In the genomic region with DNA sequence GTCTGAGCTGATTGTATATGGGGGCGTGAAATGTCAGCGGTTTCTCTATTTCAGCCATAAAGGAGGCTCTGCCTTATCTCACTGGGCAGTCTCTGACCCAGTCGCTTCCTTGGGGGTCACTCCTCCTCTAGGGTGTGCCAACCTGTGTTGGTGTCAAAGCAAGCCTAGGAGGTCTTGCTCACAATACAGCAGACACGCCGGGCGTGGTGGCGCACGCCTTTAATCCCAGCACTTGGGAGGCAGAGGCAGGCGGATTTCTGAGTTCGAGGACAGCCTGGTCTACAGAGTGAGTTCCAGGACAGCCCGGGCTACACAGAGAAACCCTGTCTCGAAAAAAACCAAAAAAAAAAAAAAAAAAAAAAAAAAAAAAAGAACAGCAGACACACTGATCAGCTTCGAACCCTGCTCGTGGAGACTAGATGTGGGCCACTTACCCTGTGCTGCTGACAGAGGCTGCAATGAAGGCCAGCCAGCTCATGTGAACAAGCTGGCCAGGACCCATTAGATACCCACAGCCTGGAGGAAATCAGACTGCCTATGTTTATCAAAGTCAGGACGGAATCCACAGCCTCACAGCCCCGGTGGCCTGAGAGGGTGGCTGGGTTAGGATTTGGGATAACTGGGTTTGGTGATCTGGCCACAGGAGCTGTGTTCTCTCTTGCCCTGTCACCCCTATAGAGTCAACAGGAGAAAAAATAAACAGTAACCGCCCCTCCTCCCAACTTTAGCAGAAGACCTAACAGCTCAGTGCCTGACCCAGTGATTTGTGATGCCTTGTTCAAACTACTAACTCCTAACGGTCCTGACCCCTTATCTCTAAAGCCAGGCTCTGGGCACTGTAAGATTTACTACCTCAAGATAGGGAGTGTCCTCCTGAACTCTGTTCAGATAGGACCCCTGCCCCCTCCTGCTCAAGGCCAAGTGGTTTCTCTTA, we compare ENCODE assay signal across 16 mouse cellular contexts. TPM values are rescaled to one million over a fixed set of nuclear protein-coding genes. Genes with fewer than 3 reads are reported as not detected.
DNase-seq lines count a peak whose midpoint lies in the region; ATAC-seq and TF ChIP-seq lines count a peak whose summit lies in the region.
"Had no signal": no experiment of that assay in that cellular context is flagged by ENCODE, and none has a peak within 500 bp of the region (broad histone marks: within the 10 kb centered on the region; RNA-seq: fewer than 3 reads in every experiment).

No protein-coding gene starts in this region.

- 92% methylated on average over 18 of the region's 18 CpGs for WGBS in forebrain, embryonic 11.5 days
- WGBS in forebrain, postnatal 0 days = 89% methylated on average over 18 of the region's 18 CpGs
- WGBS in heart, embryonic 13.5 days = 62% methylated on average over 18 of the region's 18 CpGs
- 65% methylated on average over 18 of the region's 18 CpGs for WGBS in intestine, postnatal 0 days

- H3K36me3 ChIP-seq in forebrain, embryonic 11.5 days (ENCODE audit: control insufficient read depth, insufficient read depth, low read length) = no peaks in the 10 kb centered on the region
- H3K36me3 ChIP-seq in forebrain, postnatal 0 days (ENCODE audit: insufficient read depth) = no peaks in the 10 kb centered on the region
- no peaks in the 10 kb centered on the region for H3K36me3 ChIP-seq in heart, embryonic 13.5 days
- H3K36me3 ChIP-seq in intestine, postnatal 0 days (ENCODE audit: control insufficient read depth, insufficient read depth) = no peaks in the 10 kb centered on the region
- H3K36me3 ChIP-seq: embryonic facial prominence, embryonic 10.5 days; kidney, embryonic 15.5 days had no signal

- ATAC-seq in forebrain, embryonic 11.5 days (replicated peaks; ENCODE audit: low FRiP score) = no peak
- no peak for ATAC-seq in forebrain, postnatal 0 days
- no peak for ATAC-seq in heart, embryonic 13.5 days (ENCODE audit: extremely low read depth, insufficient number of reproducible peaks, low FRiP score, low TSS enrichment)
- ATAC-seq in intestine, postnatal 0 days = peak; percentile 37; the same call in 1 of the 2 replicates
- no peak for ATAC-seq in activated CD4-positive, CD25-positive, alpha-beta regulatory T cell, adult 4 months
- ATAC-seq: hindbrain, embryonic 16.5 days had no signal

- intact Hi-C loops in left cerebral cortex, postnatal 36 days (cut with DNase I) = no loop called here

- H3K4me3 ChIP-seq in forebrain, embryonic 11.5 days (ENCODE audit: low read depth, low read length) = no peak overlapping the region
- H3K4me3 ChIP-seq in forebrain, postnatal 0 days (ENCODE audit: low read depth, low read length) = no peak overlapping the region
- no peak overlapping the region for H3K4me3 ChIP-seq in heart, embryonic 13.5 days
- no peak overlapping the region for H3K4me3 ChIP-seq in intestine, postnatal 0 days (ENCODE audit: low read depth, low read length)
- H3K4me3 ChIP-seq: embryonic facial prominence, embryonic 10.5 days; kidney, embryonic 15.5 days; layer of hippocampus, adult 2 months; megakaryocyte, embryonic 14.5 days had no signal

- H3K9ac ChIP-seq in forebrain, embryonic 11.5 days (ENCODE audit: low read length) = no peak overlapping the region
- no peak overlapping the region for H3K9ac ChIP-seq in forebrain, postnatal 0 days
- peak overlapping the region; percentile 33 for H3K9ac ChIP-seq in heart, embryonic 13.5 days
- no peak overlapping the region for H3K9ac ChIP-seq in intestine, postnatal 0 days (ENCODE audit: low read depth, low read length)
- H3K9ac ChIP-seq: kidney, embryonic 15.5 days had no signal

- TF ChIP-seq CTCF in forebrain, postnatal 0 days (IDR thresholded peaks at IDR 0.05; ENCODE audit: low read depth) = no peak
- no peak for TF ChIP-seq CTCF in intestine, postnatal 0 days (IDR thresholded peaks at IDR 0.05; ENCODE audit: low read depth)

- DNase-seq in forebrain, embryonic 11.5 days (ENCODE audit: low spot score) = peak; percentile 43
- DNase-seq in forebrain, postnatal 0 days = no peak
- DNase-seq in yolk sac, embryonic 10.5 days (ENCODE audit: low spot score) = peak; percentile 85
- no peak for DNase-seq in cerebellum, adult 11-12 months
- DNase-seq in left cerebral cortex, postnatal 36 days (ENCODE audit: low spot score in 2 of 2) = no peak
- DNase-seq: adrenal gland, adult 2 months; cerebellum, adult 8-10 months; right cerebral cortex, adult 18-20 months had no signal

- H3K27me3 ChIP-seq in forebrain, embryonic 11.5 days (ENCODE audit: control insufficient read depth, insufficient read depth, low read length) = no peaks in the 10 kb centered on the region
- H3K27me3 ChIP-seq in forebrain, postnatal 0 days (ENCODE audit: insufficient read depth, low read length) = no peaks in the 10 kb centered on the region
- H3K27me3 ChIP-seq in heart, embryonic 13.5 days (replicated peaks) = no peaks in the 10 kb centered on the region
- H3K27me3 ChIP-seq in intestine, postnatal 0 days (replicated peaks; ENCODE audit: control insufficient read depth, insufficient read depth, low read length) = no peaks in the 10 kb centered on the region
- H3K27me3 ChIP-seq: kidney, embryonic 15.5 days had no signal

- no peak overlapping the region for H3K4me2 ChIP-seq in forebrain, embryonic 11.5 days (ENCODE audit: low read depth, low read length, severe bottlenecking)
- no peak overlapping the region for H3K4me2 ChIP-seq in forebrain, postnatal 0 days (ENCODE audit: low read depth)
- H3K4me2 ChIP-seq in heart, embryonic 13.5 days = peak overlapping the region; percentile 9; the same call in 1 of the 2 replicates
- H3K4me2 ChIP-seq in intestine, postnatal 0 days (replicated peaks; ENCODE audit: low read depth) = no peak overlapping the region
- H3K4me2 ChIP-seq: kidney, embryonic 15.5 days had no signal

- H3K27ac ChIP-seq in forebrain, embryonic 11.5 days (ENCODE audit: low read depth, low read length) = no peak overlapping the region
- H3K27ac ChIP-seq in forebrain, postnatal 0 days (ENCODE audit: low read depth, low read length) = no peak overlapping the region
- peak overlapping the region; percentile 64 for H3K27ac ChIP-seq in heart, embryonic 13.5 days (replicated peaks)
- H3K27ac ChIP-seq in intestine, postnatal 0 days (ENCODE audit: low read depth, low read length) = no peak overlapping the region
- H3K27ac ChIP-seq: embryonic facial prominence, embryonic 10.5 days; kidney, embryonic 15.5 days; layer of hippocampus, adult 2 months had no signal

- H3K9me3 ChIP-seq in forebrain, embryonic 11.5 days (ENCODE audit: control insufficient read depth, low read length) = no peaks in the 10 kb centered on the region
- H3K9me3 ChIP-seq in forebrain, postnatal 0 days (ENCODE audit: low read length) = no peaks in the 10 kb centered on the region
- no peaks in the 10 kb centered on the region for H3K9me3 ChIP-seq in heart, embryonic 13.5 days
- no peaks in the 10 kb centered on the region for H3K9me3 ChIP-seq in intestine, postnatal 0 days (ENCODE audit: control insufficient read depth)
- H3K9me3 ChIP-seq: embryonic facial prominence, embryonic 10.5 days; kidney, embryonic 15.5 days; megakaryocyte, embryonic 14.5 days had no signal

- H3K4me1 ChIP-seq in forebrain, embryonic 11.5 days (replicated peaks; ENCODE audit: control insufficient read depth, insufficient read depth, low read length) = no peaks in the 10 kb centered on the region
- no peaks in the 10 kb centered on the region for H3K4me1 ChIP-seq in forebrain, postnatal 0 days (ENCODE audit: insufficient read depth)
- H3K4me1 ChIP-seq in heart, embryonic 13.5 days = peaks cover 29% of the 10 kb centered on the region
- H3K4me1 ChIP-seq in intestine, postnatal 0 days (replicated peaks; ENCODE audit: control insufficient read depth, insufficient read depth, low read length) = no peaks in the 10 kb centered on the region

RNA-seq across cellular contexts. Expression of a gene that starts 36.8 kb away (rescaled TPM):
- polyA plus RNA-seq in forebrain, embryonic 11.5 days (2014; fragmentation: Nextera tagmentation; extraction: Ambion mirVana) = 0.87 and 0.99 TPM in 2 replicates
- total RNA-seq in forebrain, postnatal 0 days (2014; rRNA removed) = 3.2 and 5.7 TPM in 2 replicates
- polyA plus RNA-seq in forebrain, postnatal 0 days (2015; fragmentation: Nextera tagmentation; extraction: Ambion mirVana) = 2.2 and 3.0 TPM in 2 replicates
- 0.94 and 1.2 TPM in 2 replicates for polyA plus RNA-seq in heart, embryonic 13.5 days (2015; fragmentation: Nextera tagmentation; extraction: Ambion mirVana)
- polyA plus RNA-seq in intestine, postnatal 0 days (2015; fragmentation: Nextera tagmentation; extraction: Ambion mirVana) = 0.63 and 0.71 TPM in 2 replicates
- polyA plus RNA-seq in activated CD4-positive, CD25-positive, alpha-beta regulatory T cell, adult 4 months (2017; shearing (Covaris generic)) = 1 to 10 TPM; 1.5 to 2.4 TPM
- total RNA-seq in left cerebral cortex, postnatal 36 days (2021) = 1 to 10 TPM; 5.9 to 6.0 TPM

RNA-seq across cellular contexts. Expression of a gene that starts 36.8 kb away (rescaled TPM):
- 49.5 and 53.6 TPM in 2 replicates for polyA plus RNA-seq in forebrain, embryonic 11.5 days (2014; fragmentation: Nextera tagmentation; extraction: Ambion mirVana)
- 43.7 and 53.4 TPM in 2 replicates for total RNA-seq in forebrain, postnatal 0 days (2014; rRNA removed)
- 27.9 and 37.8 TPM in 2 replicates for polyA plus RNA-seq in forebrain, postnatal 0 days (2015; fragmentation: Nextera tagmentation; extraction: Ambion mirVana)
- polyA plus RNA-seq in heart, embryonic 13.5 days (2015; fragmentation: Nextera tagmentation; extraction: Ambion mirVana) = 27.5 and 30.4 TPM in 2 replicates
- 15.7 and 20.6 TPM in 2 replicates for polyA plus RNA-seq in intestine, postnatal 0 days (2015; fragmentation: Nextera tagmentation; extraction: Ambion mirVana)
- polyA plus RNA-seq in activated CD4-positive, CD25-positive, alpha-beta regulatory T cell, adult 4 months (2017; shearing (Covaris generic)) = 100 to 1,000 TPM in 1 of 2 experiments, 10 to 100 TPM in 1; 82.1 to 103 TPM
- 10 to 100 TPM; 22.9 to 32.0 TPM for total RNA-seq in left cerebral cortex, postnatal 36 days (2021)

Comparison
In these comparisons a context has a peak if more than half of its experiments do, and no peak if none do; other contexts are left out.
1. DNase-seq: peak in forebrain, embryonic 11.5 days (single experiment) and yolk sac, embryonic 10.5 days (single experiment); none in forebrain, postnatal 0 days (single experiment), cerebellum, adult 11-12 months (single experiment) and left cerebral cortex, postnatal 36 days (0 of 2).